Mouse (Mus musculus) embryonic facial prominence, embryonic 13.5 days (tissue): ENCODE measurements at regions not wholly inside any gene's neighbourhood (a gene's known extent, or its start where the extent isn't known, plus 50 kb on each side); places are given as distances from the start of the nearest gene placed in this dataset.

ENCODE experiments used
- ATAC-seq: fragments of 200-750 bp; cut with Nextera tagmentation; 2 replicates; pipeline ENCODE4 v1.8.0; 2017; ENCODE audit warnings: low read depth; ENCODE audit not compliant: insufficient number of reproducible peaks, insufficient read depth, low FRiP score, low TSS enrichment
- H3K27ac ChIP-seq: fragments of 300-500 bp; sonication (generic); 2 replicates; pipeline ENCODE4 v1.5.1; 2015; ENCODE audit warnings: moderate library complexity, mild to moderate bottlenecking, inconsistent platforms
- H3K27me3 ChIP-seq: fragments of 300-500 bp; sonication (generic); 2 replicates; pipeline ENCODE4 v1.6.1; 2015; ENCODE audit warnings: mild to moderate bottlenecking, inconsistent platforms
- H3K36me3 ChIP-seq: fragments of 300-500 bp; sonication (generic); 2 replicates; pipeline ENCODE4 v1.6.1; 2015; ENCODE audit warnings: mild to moderate bottlenecking, inconsistent platforms
- H3K4me1 ChIP-seq: fragments of 300-500 bp; sonication (generic); 2 replicates; pipeline ENCODE4 v1.6.1; 2015; ENCODE audit warnings: inconsistent platforms
- H3K4me2 ChIP-seq: fragments of 300-500 bp; sonication (generic); 2 replicates; pipeline ENCODE4 v1.6.1; 2015; ENCODE audit warnings: moderate library complexity, mild to moderate bottlenecking, inconsistent platforms
- H3K4me3 ChIP-seq: fragments of 300-500 bp; sonication (generic); 2 replicates; pipeline ENCODE4 v1.5.1; 2015; ENCODE audit warnings: mild to moderate bottlenecking, inconsistent platforms
- H3K9ac ChIP-seq: fragments of 300-500 bp; sonication (generic); 2 replicates; pipeline ENCODE4 v1.6.1; 2015; ENCODE audit warnings: mild to moderate bottlenecking, inconsistent platforms
- H3K9me3 ChIP-seq: fragments of 300-500 bp; sonication (generic); 2 replicates; pipeline ENCODE4 v1.6.1; 2016; ENCODE audit warnings: inconsistent platforms
- WGBS: fragments of 180-500 bp; shearing (Covaris S2); methylation state at CpG from one replicate; pipeline ENCODE4 v1.1.7; 2015; ENCODE audit warnings: mixed read lengths; 5-methylcytosine and 5-hydroxymethylcytosine counted together

- no peak overlapping the region for H3K4me2 ChIP-seq
- H3K4me1 ChIP-seq: peaks cover 13% of the 10 kb centered on the region
- H3K36me3 ChIP-seq: no peaks in the 10 kb centered on the region
- H3K27ac ChIP-seq: no peak overlapping the region
- H3K9ac ChIP-seq: no peak overlapping the region
- no peak for ATAC-seq
- H3K9me3 ChIP-seq: no peaks in the 10 kb centered on the region
- WGBS: 52% methylated on average over 7 of the region's 7 CpGs
- no peak overlapping the region for H3K4me3 ChIP-seq
- H3K27me3 ChIP-seq: no peaks in the 10 kb centered on the region
These were observed 297.0 kb downstream of the Ostf1 start for GRCm38 (mm10) chr19:18334639-18335038.

GRCm38 (mm10) chr19:18331811-18332210, 299.8 kb downstream of the Ostf1 start:
- peaks cover 13% of the 10 kb centered on the region for H3K4me1 ChIP-seq

GRCm38 (mm10) chr19:18329421-18329820, 302.2 kb downstream of the Ostf1 start:
- Histone ChIP-seq H3K4me1 (peaks cover 9% of the 10 kb centered on the region), H3K27me3 (no peaks in the 10 kb centered on the region), H3K9ac (no peak overlapping the region), H3K4me2 (no peak overlapping the region), H3K9me3 (no peaks in the 10 kb centered on the region), H3K36me3 (no peaks in the 10 kb centered on the region), H3K27ac (no peak overlapping the region), H3K4me3 (no peak overlapping the region)
- WGBS: 77% methylated on average over 2 of the region's 2 CpGs
- ATAC-seq: no peak

More at GRCm38 (mm10) chr19:18331811-18332210, 299.8 kb downstream of the Ostf1 start:
- no peak overlapping the region for H3K9ac ChIP-seq
- no peaks in the 10 kb centered on the region for H3K36me3 ChIP-seq
- no peak overlapping the region for H3K4me3 ChIP-seq
- no peak overlapping the region for H3K27ac ChIP-seq
- no peaks in the 10 kb centered on the region for H3K9me3 ChIP-seq
- ATAC-seq: no peak
- H3K27me3 ChIP-seq: no peaks in the 10 kb centered on the region
- no peak overlapping the region for H3K4me2 ChIP-seq
- WGBS: 63% methylated on average over 7 of the region's 7 CpGs

GRCm38 (mm10) chr19:18318391-18318944, 313.2 kb downstream of the Ostf1 start:
- no peaks in the 10 kb centered on the region for H3K9me3 ChIP-seq
- 83% methylated on average over 1 of the region's 1 CpGs for WGBS
- H3K4me2 ChIP-seq: no peak overlapping the region
- H3K9ac ChIP-seq: no peak overlapping the region
- ATAC-seq: no peak
- H3K36me3 ChIP-seq: no peaks in the 10 kb centered on the region
- no peak overlapping the region for H3K4me3 ChIP-seq
- H3K27me3 ChIP-seq: no peaks in the 10 kb centered on the region
- H3K4me1 ChIP-seq: 0 out of 2 replicates have a peak, but pooled peaks cover 3% of the 10 kb centered on the region
- H3K27ac ChIP-seq: no peak overlapping the region

- H3K9me3 ChIP-seq: no peaks in the 10 kb centered on the region
- 94% methylated on average over 1 of the region's 1 CpGs for WGBS
- H3K4me3 ChIP-seq: no peak overlapping the region
- H3K36me3 ChIP-seq: no peaks in the 10 kb centered on the region
- no peak for ATAC-seq
- no peak overlapping the region for H3K9ac ChIP-seq
- H3K4me1 ChIP-seq: no peaks in the 10 kb centered on the region
- H3K27ac ChIP-seq: no peak overlapping the region
- no peak overlapping the region for H3K4me2 ChIP-seq
- H3K27me3 ChIP-seq: no peaks in the 10 kb centered on the region
These were observed 358.2 kb downstream of the Ostf1 start for GRCm38 (mm10) chr19:18273415-18273814.

- peak overlapping the region; percentile 63; the same call in 1 of the 2 replicates for H3K27ac ChIP-seq
These were observed 376.4 kb downstream of the Ostf1 start for GRCm38 (mm10) chr19:18255074-18255684.

GRCm38 (mm10) chr19:18253333-18253732, 378.3 kb downstream of the Ostf1 start:
- no peak overlapping the region for H3K4me3 ChIP-seq
- no peaks in the 10 kb centered on the region for H3K9me3 ChIP-seq
- WGBS: 85% methylated on average over 4 of the region's 4 CpGs
- no peak overlapping the region for H3K4me2 ChIP-seq
- ATAC-seq: no peak
- H3K36me3 ChIP-seq: no peaks in the 10 kb centered on the region
- no peak overlapping the region for H3K27ac ChIP-seq
- no peaks in the 10 kb centered on the region for H3K27me3 ChIP-seq
- peaks cover 5% of the 10 kb centered on the region; the same call in 1 of the 2 replicates for H3K4me1 ChIP-seq
- no peak overlapping the region for H3K9ac ChIP-seq

More at GRCm38 (mm10) chr19:18255074-18255684, 376.4 kb downstream of the Ostf1 start:
- no peaks in the 10 kb centered on the region for H3K27me3 ChIP-seq
- 0 out of 2 replicates have a peak overlapping the region, but pooled peaks have one; percentile 17 for H3K9ac ChIP-seq
- no peak for ATAC-seq
- H3K4me2 ChIP-seq: peak overlapping the region; percentile 54
- 40% methylated on average over 14 of the region's 14 CpGs for WGBS
- H3K4me3 ChIP-seq: peak overlapping the region; percentile 25
- no peaks in the 10 kb centered on the region for H3K36me3 ChIP-seq
- no peaks in the 10 kb centered on the region for H3K9me3 ChIP-seq
- peaks cover 5% of the 10 kb centered on the region; the same call in 1 of the 2 replicates for H3K4me1 ChIP-seq
